Mouse (Mus musculus) liver, embryonic 14.5 days (tissue): Measurements from ENCODE around the gene Calm1. TPM values are rescaled to one million over a fixed set of nuclear protein-coding genes. Genes with fewer than 3 reads are reported as not detected.

Experiments used
- ATAC-seq: fragments of 200-750 bp; cut with Nextera tagmentation; 2 replicates; pipeline ENCODE4 v1.8.0; 2017; ENCODE audit warnings: moderate number of reproducible peaks, mild to moderate bottlenecking, moderate library complexity; ENCODE audit not compliant: insufficient read depth
- DNase-seq, 3 experiments: peaks; one replicate each; pipeline ENCODE4 v3.0.0-alpha.2; 2012 to 2013; ENCODE audit warnings: low read depth in 3 of 3, low spot score in 3 of 3
- H3K27ac ChIP-seq: fragments of 300-500 bp; sonication (generic); 2 replicates; pipeline ENCODE4 v1.5.1; 2014; ENCODE audit warnings: moderate library complexity, mild to moderate bottlenecking, control low read depth, inconsistent platforms
- H3K27me3 ChIP-seq: fragments of 300-500 bp; sonication (generic); 2 replicates; pipeline ENCODE4 v1.6.1; 2014; ENCODE audit warnings: mild to moderate bottlenecking, low read length, moderate library complexity; ENCODE audit not compliant: control insufficient read depth, insufficient read depth
- H3K36me3 ChIP-seq: fragments of 300-500 bp; sonication (generic); replicated peaks from 2 replicates; pipeline ENCODE4 v1.6.1; 2014; ENCODE audit warnings: low read depth; ENCODE audit not compliant: control insufficient read depth, insufficient read depth
- H3K4me1 ChIP-seq, 2 experiments: fragments of 200-500 bp in 1 of 2; fragments of 300-500 bp in 1 of 2; sonication (generic) in 1 of 2; replicated peaks; 2 replicates each; pipeline ENCODE4 v1.6.1; 2012 to 2014; ENCODE audit warnings: antibody characterized with exemption in 1 of 2, inconsistent platforms in 1 of 2, low read length in 1 of 2; ENCODE audit not compliant: control insufficient read depth in 2 of 2, insufficient read depth in 2 of 2
- H3K4me2 ChIP-seq: fragments of 300-500 bp; sonication (generic); 2 replicates; pipeline ENCODE4 v1.6.1; 2014; ENCODE audit warnings: low read depth, mild to moderate bottlenecking, control low read depth, moderate library complexity
- H3K4me3 ChIP-seq, 2 experiments: fragments of 200-500 bp in 1 of 2; fragments of 300-500 bp in 1 of 2; sonication (generic) in 1 of 2; 2 replicates each; pipeline ENCODE4 v1.5.1; 2012 to 2014; ENCODE audit warnings: low read depth in 2 of 2, low read length in 2 of 2, mild to moderate bottlenecking in 2 of 2, control low read depth in 1 of 2, inconsistent platforms in 1 of 2, moderate library complexity in 1 of 2; ENCODE audit not compliant: insufficient read depth in 1 of 2
- H3K9ac ChIP-seq: fragments of 300-500 bp; sonication (generic); replicated peaks from 2 replicates; pipeline ENCODE4 v1.6.1; 2014; ENCODE audit warnings: mild to moderate bottlenecking, control low read depth, moderate library complexity
- H3K9me3 ChIP-seq: fragments of 300-500 bp; sonication (generic); 2 replicates; pipeline ENCODE4 v1.6.1; 2016; ENCODE audit warnings: low read length, mixed read lengths; ENCODE audit not compliant: control insufficient read depth
- CTCF ChIP-seq: IDR thresholded peaks from 2 replicates; pipeline ENCODE4 v1.5.1; 2016; ENCODE audit warnings: antibody characterized with exemption, low read depth, control low read depth
- EP300 ChIP-seq: IDR thresholded peaks from 2 replicates; pipeline ENCODE4 v1.6.1; 2016; ENCODE audit warnings: antibody characterized with exemption, low read depth
- WGBS: fragments of 180-500 bp; shearing (Covaris S2); extraction: QIAGEN DNeasy Blood & Tissue Kit; methylation state at CpG from one replicate; pipeline ENCODE4 v1.1.7; 2014; ENCODE audit not compliant: insufficient replicate concordance; 5-methylcytosine and 5-hydroxymethylcytosine counted together
- polyA plus RNA-seq, 2 experiments: library from polyadenylated mRNA; depleted of rRNA in 1 of 2; stranded (reverse) in 1 of 2; unstranded in 1 of 2; fragments of >200 nt; fragmentation: Nextera tagmentation in 1 of 2; extraction: Ambion mirVana in 1 of 2; gene quantifications; 2 replicates each; pipeline versions ENCODE4 v1.2.1 to v1.2.3; 2012 to 2014

Calm1 gene
- polyA plus RNA-seq, 2 experiments: 115 to 571 TPM

- no peaks in the 10 kb centered on the region for H3K36me3 ChIP-seq
- H3K4me1 ChIP-seq: no peaks in the 10 kb centered on the region
- H3K9ac ChIP-seq: no peak overlapping the region
- no peak overlapping the region for H3K4me2 ChIP-seq
- H3K27ac ChIP-seq: no peak overlapping the region
- WGBS: 40% methylated on average over 11 of the region's 11 CpGs
- H3K27me3 ChIP-seq: no peaks in the 10 kb centered on the region
- TF ChIP-seq EP300 (no peak), CTCF (no peak)
- ATAC-seq (no peak), DNase-seq (no peak)
- H3K9me3 ChIP-seq: no peaks in the 10 kb centered on the region
- no peak overlapping the region for H3K4me3 ChIP-seq
Measured at GRCm38 (mm10) chr12:100228041-100228725, 28.9 kb downstream of the Calm1 start.

- Histone ChIP-seq H3K9me3 (no peaks in the 10 kb centered on the region), H3K4me2 (no peak overlapping the region)
Measured at GRCm38 (mm10) chr12:100234201-100234600, 35.0 kb downstream of the Calm1 start.

GRCm38 (mm10) chr12:100234919-100235318 is 35.7 kb downstream of the Calm1 start:
- no peak overlapping the region for H3K4me3 ChIP-seq
- no peaks in the 10 kb centered on the region for H3K4me1 ChIP-seq
- H3K27ac ChIP-seq: no peak overlapping the region
- H3K9ac ChIP-seq: no peak overlapping the region
- no peaks in the 10 kb centered on the region for H3K27me3 ChIP-seq
- ATAC-seq (no peak), DNase-seq (no peak)
- WGBS: 57% methylated on average over 7 of the region's 7 CpGs
- no peaks in the 10 kb centered on the region for H3K36me3 ChIP-seq
- H3K4me2 ChIP-seq: no peak overlapping the region
- H3K9me3 ChIP-seq: no peaks in the 10 kb centered on the region
- TF ChIP-seq CTCF (no peak), EP300 (no peak)

More at GRCm38 (mm10) chr12:100234201-100234600, 35.0 kb downstream of the Calm1 start:
- no peak for DNase-seq
- Histone ChIP-seq H3K27ac (no peak overlapping the region), H3K4me3 (no peak overlapping the region), H3K27me3 (no peaks in the 10 kb centered on the region), H3K9ac (no peak overlapping the region), H3K36me3 (no peaks in the 10 kb centered on the region), H3K4me1 (no peaks in the 10 kb centered on the region)
- 58% methylated on average over 5 of the region's 5 CpGs for WGBS
- TF ChIP-seq CTCF: no peak
- no peak for TF ChIP-seq EP300
- ATAC-seq: no peak

GRCm38 (mm10) chr12:100235423-100235822 is 36.2 kb downstream of the Calm1 start:
- H3K27me3 ChIP-seq: no peaks in the 10 kb centered on the region
- no peak overlapping the region for H3K4me3 ChIP-seq
- no peak overlapping the region for H3K9ac ChIP-seq
- DNase-seq: no peak
- no peak for TF ChIP-seq CTCF
- no peak overlapping the region for H3K27ac ChIP-seq
- no peak for ATAC-seq
- WGBS: 27% methylated on average over 5 of the region's 5 CpGs
- no peak overlapping the region for H3K4me2 ChIP-seq
- no peaks in the 10 kb centered on the region for H3K9me3 ChIP-seq
- no peaks in the 10 kb centered on the region for H3K36me3 ChIP-seq
- no peaks in the 10 kb centered on the region for H3K4me1 ChIP-seq

- H3K27ac ChIP-seq: no peak overlapping the region
- H3K9ac ChIP-seq: no peak overlapping the region
- H3K4me3 ChIP-seq: no peak overlapping the region
- DNase-seq (no peak), ATAC-seq (no peak)
- H3K27me3 ChIP-seq: no peaks in the 10 kb centered on the region
- 64% methylated on average over 7 of the region's 7 CpGs for WGBS
- H3K9me3 ChIP-seq: no peaks in the 10 kb centered on the region
- H3K4me1 ChIP-seq: no peaks in the 10 kb centered on the region
- H3K4me2 ChIP-seq: no peak overlapping the region
- H3K36me3 ChIP-seq: no peaks in the 10 kb centered on the region
- TF ChIP-seq CTCF: no peak
- no peak for TF ChIP-seq EP300
Measured at GRCm38 (mm10) chr12:100239404-100239803, 40.2 kb downstream of the Calm1 start.
